Comparison of ENCODE assay signal across 17 mouse cellular contexts in genomic region chr2:74708676-74709075, GRCm38 (mm10). TPM values are rescaled to one million over a fixed set of nuclear protein-coding genes. Genes with fewer than 3 reads are reported as not detected.
DNase-seq lines count a peak whose midpoint lies in the region; ATAC-seq and TF ChIP-seq lines count a peak whose summit lies in the region.
"Had no signal": no experiment of that assay in that cellular context is flagged by ENCODE, and none has a peak within 500 bp of the region (broad histone marks: within the 10 kb centered on the region; RNA-seq: fewer than 3 reads in every experiment).

No protein-coding gene starts in this region.

- DNase-seq in adrenal gland, adult 2 months, result peak; percentile 75
- no peak for DNase-seq in adrenal gland, adult 18-20 months (ENCODE audit: low spot score in 2 of 2)
- peak; percentile 89 for DNase-seq in adipocyte (ENCODE audit: low spot score)
- no peak for DNase-seq in lung, postnatal 0 days (ENCODE audit: low spot score)
- DNase-seq: cerebellum, adult 18-20 months; heart, postnatal 10 days; lung, postnatal 10 days; right cerebral cortex, postnatal 4 days; thymus, postnatal 25 days had no signal

- peaks cover 38% of the 10 kb centered on the region for H3K4me1 ChIP-seq in kidney, embryonic 14.5 days (ENCODE audit: control insufficient read depth, insufficient read depth, low read length)
- peaks cover 24% of the 10 kb centered on the region for H3K4me1 ChIP-seq in limb, embryonic 13.5 days
- H3K4me1 ChIP-seq in lung, postnatal 0 days (ENCODE audit: insufficient read depth, low read depth, low read length), result peaks cover 9% of the 10 kb centered on the region; the same call in 1 of the 2 replicates

- 24% methylated on average over 4 of the region's 4 CpGs for WGBS in kidney, embryonic 14.5 days
- 26% methylated on average over 4 of the region's 4 CpGs for WGBS in limb, embryonic 13.5 days
- WGBS in lung, postnatal 0 days, result 19% methylated on average over 4 of the region's 4 CpGs

- TF ChIP-seq EP300 in lung, postnatal 0 days (IDR thresholded peaks at IDR 0.05), result no peak

- no peaks in the 10 kb centered on the region for H3K27me3 ChIP-seq in kidney, embryonic 14.5 days (ENCODE audit: control insufficient read depth, insufficient read depth, low read length)
- H3K27me3 ChIP-seq in limb, embryonic 13.5 days, result peaks cover 93% of the 10 kb centered on the region
- peaks cover 95% of the 10 kb centered on the region for H3K27me3 ChIP-seq in lung, postnatal 0 days (replicated peaks; ENCODE audit: insufficient read depth, low read length)

- no peak for ATAC-seq in kidney, embryonic 14.5 days (ENCODE audit: low FRiP score, low TSS enrichment)
- ATAC-seq in limb, embryonic 13.5 days (ENCODE audit: low FRiP score, low read depth), result no peak
- ATAC-seq in cerebellum, adult (ENCODE audit: insufficient number of reproducible peaks, low FRiP score, low TSS enrichment), result no peak
- no peak for ATAC-seq in erythroblast, adult 5-6 weeks (replicated peaks; ENCODE audit: low FRiP score, poor library complexity, severe bottlenecking)
- no peak for ATAC-seq in lung, postnatal 0 days
- ATAC-seq: liver, embryonic 12.5 days had no signal

- no peaks in the 10 kb centered on the region for H3K36me3 ChIP-seq in kidney, embryonic 14.5 days (ENCODE audit: control insufficient read depth, insufficient read depth, low read length)
- H3K36me3 ChIP-seq in limb, embryonic 13.5 days, result no peaks in the 10 kb centered on the region
- H3K36me3 ChIP-seq in lung, postnatal 0 days (ENCODE audit: insufficient read depth, low read length), result no peaks in the 10 kb centered on the region
- H3K36me3 ChIP-seq: liver, embryonic 12.5 days had no signal

- H3K9ac ChIP-seq in kidney, embryonic 14.5 days (ENCODE audit: low read depth, low read length), result peak overlapping the region; percentile 46; the same call in 1 of the 2 replicates
- H3K9ac ChIP-seq in limb, embryonic 13.5 days, result no peak overlapping the region
- H3K9ac ChIP-seq in lung, postnatal 0 days (replicated peaks; ENCODE audit: low read depth), result no peak overlapping the region
- H3K9ac ChIP-seq: liver, embryonic 12.5 days had no signal

- H3K9me3 ChIP-seq in kidney, embryonic 14.5 days (ENCODE audit: control insufficient read depth, low read length), result no peaks in the 10 kb centered on the region
- no peaks in the 10 kb centered on the region for H3K9me3 ChIP-seq in limb, embryonic 13.5 days
- no peaks in the 10 kb centered on the region for H3K9me3 ChIP-seq in lung, postnatal 0 days (ENCODE audit: low read length)
- H3K9me3 ChIP-seq: liver, embryonic 12.5 days had no signal

- peak overlapping the region; percentile 56 for H3K4me2 ChIP-seq in kidney, embryonic 14.5 days (replicated peaks; ENCODE audit: low read depth, low read length)
- 0 out of 2 replicates have a peak overlapping the region, but pooled peaks have one; percentile 4 for H3K4me2 ChIP-seq in limb, embryonic 13.5 days (replicated peaks)
- H3K4me2 ChIP-seq in lung, postnatal 0 days (replicated peaks; ENCODE audit: low read depth, low read length), result no peak overlapping the region
- H3K4me2 ChIP-seq: liver, embryonic 12.5 days had no signal

- H3K27ac ChIP-seq in kidney, embryonic 14.5 days (ENCODE audit: low read depth, low read length), result peak overlapping the region; percentile 73; the same call in 1 of the 2 replicates
- H3K27ac ChIP-seq in limb, embryonic 13.5 days, result 0 out of 2 replicates have a peak overlapping the region, but pooled peaks have one; percentile 0
- H3K27ac ChIP-seq in lung, postnatal 0 days (ENCODE audit: low read length), result no peak overlapping the region
- H3K27ac ChIP-seq: heart, adult 2 months; liver, embryonic 12.5 days had no signal

- peak overlapping the region; percentile 79 for H3K4me3 ChIP-seq in kidney, embryonic 14.5 days (ENCODE audit: low read length)
- no peak overlapping the region for H3K4me3 ChIP-seq in limb, embryonic 13.5 days
- H3K4me3 ChIP-seq in lung, postnatal 0 days (ENCODE audit: low read depth, low read length), result no peak overlapping the region
- H3K4me3 ChIP-seq: heart, adult 2 months; liver, embryonic 12.5 days had no signal

- no peak for TF ChIP-seq CTCF in lung, postnatal 0 days (IDR thresholded peaks at IDR 0.05)

RNA-seq across cellular contexts. Expression of gene Hoxd3, which starts 3.1 kb away (rescaled TPM):
- 1 to 10 TPM in 1 of 2 experiments, under 1 TPM in 1; 0.62 to 1.0 TPM for total RNA-seq in adrenal gland, adult 2 months (2021)
- 10.6 and 11.1 TPM in 2 replicates for polyA plus RNA-seq in adrenal gland, adult 2 months (2012; rRNA removed)
- under 1 TPM; 0.89 to 0.90 TPM for total RNA-seq in adrenal gland, adult 18-20 months (2021)
- 12.3 and 12.6 TPM in 2 replicates for polyA plus RNA-seq in kidney, embryonic 14.5 days (2014; fragmentation: Nextera tagmentation; extraction: Ambion mirVana)
- polyA plus RNA-seq in limb, embryonic 13.5 days (2015; fragmentation: Nextera tagmentation; extraction: Ambion mirVana), result 0.84 and 0.88 TPM in 2 replicates
- total RNA-seq in erythroblast, adult 5-6 weeks (2015; ENCODE audit: low replicate concordance), result not detected in 2 replicates
- not detected in 2 replicates for total RNA-seq in erythroblast, adult 5-6 weeks (2017; ENCODE audit: low replicate concordance)
- not detected in 2 replicates for polyA plus RNA-seq in lung, postnatal 0 days (2015; fragmentation: Nextera tagmentation; extraction: Ambion mirVana)
- total RNA-seq: heart, adult 2 months; heart, postnatal 10 days; layer of hippocampus, adult 18-20 months; monocyte, adult 5-6 weeks had no signal

RNA-seq across cellular contexts. Expression of gene Hoxd4, which starts 3.1 kb away (rescaled TPM):
- 10 to 100 TPM; 16.7 to 19.3 TPM for total RNA-seq in adrenal gland, adult 2 months (2021)
- polyA plus RNA-seq in adrenal gland, adult 2 months (2012; rRNA removed), result 72.3 and 92.5 TPM in 2 replicates
- total RNA-seq in adrenal gland, adult 18-20 months (2021), result 10 to 100 TPM; 14.9 to 19.6 TPM
- polyA plus RNA-seq in kidney, embryonic 14.5 days (2014; fragmentation: Nextera tagmentation; extraction: Ambion mirVana), result 6.3 and 18.7 TPM in 2 replicates
- polyA plus RNA-seq in limb, embryonic 13.5 days (2015; fragmentation: Nextera tagmentation; extraction: Ambion mirVana), result 0.32 and 0.55 TPM in 2 replicates
- total RNA-seq in erythroblast, adult 5-6 weeks (2015; ENCODE audit: low replicate concordance), result not detected in 2 replicates
- not detected in 2 replicates for total RNA-seq in erythroblast, adult 5-6 weeks (2017; ENCODE audit: low replicate concordance)
- polyA plus RNA-seq in lung, postnatal 0 days (2015; fragmentation: Nextera tagmentation; extraction: Ambion mirVana), result not detected in 2 replicates
- total RNA-seq: layer of hippocampus, adult 18-20 months; monocyte, adult 5-6 weeks had no signal
- polyA plus RNA-seq: liver, embryonic 12.5 days had no signal

RNA-seq across cellular contexts. Expression of gene Hoxd8, which starts 4.3 kb away (rescaled TPM):
- 10 to 100 TPM; 27.9 to 34.7 TPM for total RNA-seq in adrenal gland, adult 2 months (2021)
- polyA plus RNA-seq in adrenal gland, adult 2 months (2012; rRNA removed), result 19.7 and 52.7 TPM in 2 replicates
- total RNA-seq in adrenal gland, adult 18-20 months (2021), result 10 to 100 TPM; 24.6 to 36.4 TPM
- polyA plus RNA-seq in kidney, embryonic 14.5 days (2014; fragmentation: Nextera tagmentation; extraction: Ambion mirVana), result 45.0 and 45.2 TPM in 2 replicates
- polyA plus RNA-seq in limb, embryonic 13.5 days (2015; fragmentation: Nextera tagmentation; extraction: Ambion mirVana), result 7.3 and 7.5 TPM in 2 replicates
- total RNA-seq in erythroblast, adult 5-6 weeks (2015; ENCODE audit: low replicate concordance), result not detected in 2 replicates
- not detected in 2 replicates for total RNA-seq in erythroblast, adult 5-6 weeks (2017; ENCODE audit: low replicate concordance)
- 0.44 and 0.50 TPM in 2 replicates for polyA plus RNA-seq in lung, postnatal 0 days (2015; fragmentation: Nextera tagmentation; extraction: Ambion mirVana)
- total RNA-seq: layer of hippocampus, adult 18-20 months; monocyte, adult 5-6 weeks had no signal

RNA-seq across cellular contexts. Expression of gene Hoxd9, which starts 11.1 kb away (rescaled TPM):
- 1 to 10 TPM; 3.3 to 7.8 TPM for total RNA-seq in adrenal gland, adult 2 months (2021)
- polyA plus RNA-seq in adrenal gland, adult 2 months (2012; rRNA removed), result 6.5 and 9.0 TPM in 2 replicates
- 1 to 10 TPM; 3.5 to 4.3 TPM for total RNA-seq in adrenal gland, adult 18-20 months (2021)
- 36.2 and 47.9 TPM in 2 replicates for polyA plus RNA-seq in kidney, embryonic 14.5 days (2014; fragmentation: Nextera tagmentation; extraction: Ambion mirVana)
- 10.7 and 10.9 TPM in 2 replicates for polyA plus RNA-seq in limb, embryonic 13.5 days (2015; fragmentation: Nextera tagmentation; extraction: Ambion mirVana)
- total RNA-seq in erythroblast, adult 5-6 weeks (2015; ENCODE audit: low replicate concordance), result not detected in 2 replicates
- total RNA-seq in erythroblast, adult 5-6 weeks (2017; ENCODE audit: low replicate concordance), result not detected in 2 replicates
- 0.33 and 0.38 TPM in 2 replicates for polyA plus RNA-seq in lung, postnatal 0 days (2015; fragmentation: Nextera tagmentation; extraction: Ambion mirVana)
- total RNA-seq: layer of hippocampus, adult 18-20 months; monocyte, adult 5-6 weeks had no signal

RNA-seq across cellular contexts. Expression of gene Hoxd10, which starts 17.0 kb away (rescaled TPM):
- not detected for total RNA-seq in adrenal gland, adult 2 months (2021)
- not detected in 2 replicates for polyA plus RNA-seq in adrenal gland, adult 2 months (2012; rRNA removed)
- not detected for total RNA-seq in adrenal gland, adult 18-20 months (2021)
- 45.1 and 45.9 TPM in 2 replicates for polyA plus RNA-seq in kidney, embryonic 14.5 days (2014; fragmentation: Nextera tagmentation; extraction: Ambion mirVana)
- polyA plus RNA-seq in limb, embryonic 13.5 days (2015; fragmentation: Nextera tagmentation; extraction: Ambion mirVana), result 26.0 and 26.2 TPM in 2 replicates
- total RNA-seq in erythroblast, adult 5-6 weeks (2015; ENCODE audit: low replicate concordance), result not detected in 2 replicates
- 0.42 TPM in 1 of 2 replicates, not detected in the other for total RNA-seq in erythroblast, adult 5-6 weeks (2017; ENCODE audit: low replicate concordance)
- 0.20 TPM in 1 of 2 replicates, not detected in the other for polyA plus RNA-seq in lung, postnatal 0 days (2015; fragmentation: Nextera tagmentation; extraction: Ambion mirVana)
- total RNA-seq: heart, adult 2 months; heart, postnatal 10 days; layer of hippocampus, adult 18-20 months; monocyte, adult 5-6 weeks had no signal
- polyA plus RNA-seq: heart, adult 2 months; liver, embryonic 12.5 days had no signal

Comparison
In these comparisons a context has a peak if more than half of its experiments do, and no peak if none do; other contexts are left out.
1. DNase-seq: peak in adrenal gland, adult 2 months (single experiment) and adipocyte (single experiment); none in adrenal gland, adult 18-20 months (0 of 2) and lung, postnatal 0 days (single experiment).